Mouse (Mus musculus) gastrocnemius, postnatal 4 days (tissue): ENCODE measurements at regions not wholly inside any gene's neighbourhood (a gene's known extent, or its start where the extent isn't known, plus 50 kb on each side); places are given as distances from the start of the nearest gene placed in this dataset.
"Not testable (repeated sequence)": the region's sequence is repeated elsewhere in the genome, so short reads cannot be mapped to it uniquely, and the experiment has no call there.

Experiments used
- DNase-seq, 2 experiments: peaks; one replicate each; pipeline ENCODE4 v3.0.0; 2021 to 2022; ENCODE audit warnings: low spot score in 2 of 2, mixed read lengths in 2 of 2

GRCm38 (mm10) chr14:58390741-58391140 lies 320.4 kb downstream of the Fgf9 start:
- DNase-seq = no peak

- peak in 1 of 2 experiments; percentile 3 for DNase-seq
These were observed 317.1 kb downstream of the Fgf9 start for GRCm38 (mm10) chr14:58387348-58388000.

GRCm38 (mm10) chr14:58375056-58375455 lies 304.7 kb downstream of the Fgf9 start:
- no peak for DNase-seq

- DNase-seq = no peak
These were observed 286.5 kb downstream of the Fgf9 start for GRCm38 (mm10) chr14:58356824-58357223.

- DNase-seq = no peak
These were observed 282.6 kb downstream of the Fgf9 start for GRCm38 (mm10) chr14:58352986-58353385.

- no peak for DNase-seq
These were observed 265.8 kb downstream of the Fgf9 start for GRCm38 (mm10) chr14:58336148-58336547.

GRCm38 (mm10) chr14:58323164-58323563 lies 252.8 kb downstream of the Fgf9 start:
- DNase-seq = no peak

- no peak for DNase-seq
These were observed 252.1 kb downstream of the Fgf9 start for GRCm38 (mm10) chr14:58322461-58322860.

GRCm38 (mm10) chr14:58321875-58322274 lies 251.5 kb downstream of the Fgf9 start:
- DNase-seq = no peak

- no peak for DNase-seq
These were observed 250.9 kb downstream of the Fgf9 start for GRCm38 (mm10) chr14:58321234-58321633.

- DNase-seq = no peak
These were observed 247.3 kb downstream of the Fgf9 start for GRCm38 (mm10) chr14:58317640-58318039.

- DNase-seq = no peak
These were observed 246.9 kb downstream of the Fgf9 start for GRCm38 (mm10) chr14:58317231-58317630.

GRCm38 (mm10) chr14:58307695-58308094 lies 237.3 kb downstream of the Fgf9 start:
- DNase-seq = no peak

- DNase-seq = no peak
These were observed 236.6 kb downstream of the Fgf9 start for GRCm38 (mm10) chr14:58306832-58307521.

- DNase-seq = no peak
These were observed 230.1 kb downstream of the Fgf9 start for GRCm38 (mm10) chr14:58300411-58300887.

GRCm38 (mm10) chr14:58286007-58286525 lies 215.7 kb downstream of the Fgf9 start:
- DNase-seq = no peak

GRCm38 (mm10) chr14:58282708-58283290 lies 212.5 kb downstream of the Fgf9 start:
- no peak for DNase-seq

GRCm38 (mm10) chr14:58282264-58282663 lies 211.9 kb downstream of the Fgf9 start:
- no peak for DNase-seq

- not testable (repeated sequence) for DNase-seq
These were observed 204.1 kb downstream of the Fgf9 start for GRCm38 (mm10) chr14:58274440-58274839.

GRCm38 (mm10) chr14:58273693-58274419 lies 203.5 kb downstream of the Fgf9 start:
- DNase-seq = no peak

GRCm38 (mm10) chr14:58265373-58265772 lies 195.0 kb downstream of the Fgf9 start:
- no peak for DNase-seq
